Mouse (Mus musculus) splenic B cell, adult 2 months (primary cell): ENCODE results near the gene Thoc6.
A peak's percentile ranks its signal among the peaks of the same experiment; 100 is the strongest.

ENCODE experiments used
- DNase-seq: peaks from one replicate; pipeline ENCODE4 v3.0.0-alpha.2; 2011; ENCODE audit warnings: low read depth, low spot score
- H3K27me3 ChIP-seq: 2 replicates; pipeline ENCODE4 v1.6.1; 2012; ENCODE audit warnings: mild to moderate bottlenecking, low read length, moderate library complexity, mixed read lengths; ENCODE audit not compliant: control insufficient read depth, poor library complexity, insufficient read depth, severe bottlenecking
- H3K36me3 ChIP-seq: 2 replicates; pipeline ENCODE4 v1.6.1; 2012; ENCODE audit warnings: mild to moderate bottlenecking, low read length, moderate library complexity, mixed read lengths; ENCODE audit not compliant: control insufficient read depth, poor library complexity, insufficient read depth, severe bottlenecking

Thoc6 gene

DNA sequence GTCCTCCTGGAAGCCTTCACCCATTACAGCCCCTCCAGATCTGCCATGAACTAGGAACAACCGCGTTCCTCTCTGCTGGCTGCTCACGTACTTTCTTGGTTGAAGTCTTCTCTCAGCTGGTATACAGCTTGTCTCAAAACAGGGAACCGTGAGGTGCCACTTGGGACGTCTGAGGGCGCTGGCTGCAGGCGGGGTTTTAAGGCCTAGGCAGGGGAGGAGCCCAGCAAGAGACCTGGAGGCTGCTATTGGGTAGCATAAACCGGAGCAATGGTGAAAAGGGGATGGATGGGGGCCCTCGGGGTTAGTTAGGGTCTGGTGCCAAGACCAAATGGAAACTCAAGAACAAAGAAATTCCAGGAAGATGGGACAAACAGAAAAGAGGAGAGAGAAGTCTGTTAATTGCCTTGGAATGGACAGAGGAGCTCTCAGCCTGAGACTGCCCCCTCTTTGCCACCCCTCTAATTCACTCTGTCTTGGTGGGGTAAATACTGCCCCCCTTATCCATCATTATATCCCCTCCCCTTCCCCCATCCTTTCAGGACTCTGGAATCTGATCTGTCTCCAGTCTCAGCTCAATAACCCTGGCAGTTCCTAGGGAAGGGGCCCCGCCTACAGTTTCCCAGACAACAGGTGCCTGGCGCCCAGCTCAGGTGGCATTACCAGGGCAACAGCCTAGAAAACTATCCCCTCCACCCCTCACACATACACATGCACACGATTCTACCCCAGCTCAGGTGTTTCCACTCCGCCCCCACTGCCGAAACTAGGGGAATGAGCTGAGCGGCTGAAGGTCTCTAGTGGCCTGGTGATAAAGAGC lies 10.4 kb upstream of the Thoc6 start, which contains the start of gene Cldn9:
TSS of gene Cldn9 (minus strand) at position 171 of the 817 bp plus-strand sequence.
- Histone ChIP-seq H3K27me3 (peaks cover 5% of the 10 kb centered on the region; the same call in 1 of the 2 replicates), H3K36me3 (no peaks in the 10 kb centered on the region)
- no peak for DNase-seq

GRCm38 (mm10) chr17:23683226-23683625 lies 9.5 kb upstream of the Thoc6 start:
- Histone ChIP-seq H3K27me3 (peaks cover 5% of the 10 kb centered on the region; the same call in 1 of the 2 replicates), H3K36me3 (no peaks in the 10 kb centered on the region)
- DNase-seq, result no peak

- peaks cover 5% of the 10 kb centered on the region; the same call in 1 of the 2 replicates for H3K27me3 ChIP-seq
Measured at GRCm38 (mm10) chr17:23682530-23682929, 8.8 kb upstream of the Thoc6 start.

GRCm38 (mm10) chr17:23682092-23682491 lies 8.4 kb upstream of the Thoc6 start:
- peaks cover 5% of the 10 kb centered on the region; the same call in 1 of the 2 replicates for H3K27me3 ChIP-seq
- no peaks in the 10 kb centered on the region for H3K36me3 ChIP-seq
- no peak for DNase-seq

More at GRCm38 (mm10) chr17:23682530-23682929, 8.8 kb upstream of the Thoc6 start:
- no peak for DNase-seq
- no peaks in the 10 kb centered on the region for H3K36me3 ChIP-seq

DNA sequence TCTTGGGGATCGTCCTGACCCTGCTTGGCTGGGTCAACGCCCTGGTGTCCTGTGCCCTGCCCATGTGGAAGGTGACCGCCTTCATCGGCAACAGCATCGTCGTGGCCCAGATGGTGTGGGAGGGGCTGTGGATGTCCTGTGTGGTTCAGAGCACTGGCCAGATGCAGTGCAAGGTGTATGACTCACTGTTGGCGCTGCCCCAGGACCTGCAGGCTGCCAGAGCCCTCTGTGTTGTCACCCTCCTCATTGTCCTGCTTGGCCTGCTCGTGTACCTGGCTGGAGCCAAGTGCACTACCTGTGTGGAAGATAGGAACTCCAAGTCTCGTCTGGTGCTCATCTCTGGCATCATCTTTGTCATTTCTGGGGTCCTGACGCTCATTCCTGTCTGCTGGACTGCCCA lies 7.4 kb upstream of the Thoc6 start:
- no peak for DNase-seq
- Histone ChIP-seq H3K27me3 (peaks cover 5% of the 10 kb centered on the region; the same call in 1 of the 2 replicates), H3K36me3 (no peaks in the 10 kb centered on the region)

- DNase-seq, result no peak
- no peaks in the 10 kb centered on the region for H3K36me3 ChIP-seq
Measured at GRCm38 (mm10) chr17:23680336-23680735, 6.7 kb upstream of the Thoc6 start.

DNA sequence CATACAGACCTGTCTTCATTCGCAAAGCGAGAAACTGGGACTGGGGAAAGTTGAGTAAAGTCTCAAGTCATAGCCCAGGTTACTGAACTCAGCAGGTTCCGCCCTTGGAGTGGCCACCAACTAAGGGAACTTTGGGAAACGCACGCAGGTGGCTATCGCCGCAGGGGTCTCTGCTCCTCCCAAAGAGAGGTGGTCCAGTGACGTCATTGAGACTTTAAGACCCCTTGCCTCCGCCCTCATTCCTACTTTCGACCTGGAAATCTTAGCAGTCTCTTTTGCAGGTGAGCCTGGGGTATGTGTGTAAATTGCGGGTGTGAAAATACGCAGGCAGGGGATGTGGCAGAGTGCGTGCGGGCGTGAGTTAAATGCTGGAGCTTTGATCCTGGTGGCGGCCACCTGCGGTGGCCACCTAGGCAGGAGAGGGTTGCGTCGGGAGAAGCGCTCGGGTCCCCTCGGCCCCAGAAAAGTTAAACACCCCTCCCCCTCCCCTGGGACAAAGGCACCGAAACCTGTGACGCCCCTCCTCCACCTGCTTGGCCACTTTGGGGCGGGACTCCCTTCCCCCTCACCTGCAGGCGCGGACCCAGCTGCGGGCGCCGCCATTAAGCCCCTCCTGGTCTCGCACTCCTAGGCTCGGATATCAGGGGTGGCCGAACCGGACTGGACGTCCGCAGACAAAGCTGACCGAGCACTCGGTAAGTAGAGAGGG lies 5.6 kb upstream of the Thoc6 start, which contains the start of gene Cldn6:
TSS of gene Cldn6 (plus strand) at position 123 of the 709 bp plus-strand sequence.
- H3K27me3 ChIP-seq, result peaks cover 5% of the 10 kb centered on the region; the same call in 1 of the 2 replicates
- no peak for DNase-seq
- no peaks in the 10 kb centered on the region for H3K36me3 ChIP-seq

More at GRCm38 (mm10) chr17:23680336-23680735, 6.7 kb upstream of the Thoc6 start:
- peaks cover 5% of the 10 kb centered on the region; the same call in 1 of the 2 replicates for H3K27me3 ChIP-seq

DNA sequence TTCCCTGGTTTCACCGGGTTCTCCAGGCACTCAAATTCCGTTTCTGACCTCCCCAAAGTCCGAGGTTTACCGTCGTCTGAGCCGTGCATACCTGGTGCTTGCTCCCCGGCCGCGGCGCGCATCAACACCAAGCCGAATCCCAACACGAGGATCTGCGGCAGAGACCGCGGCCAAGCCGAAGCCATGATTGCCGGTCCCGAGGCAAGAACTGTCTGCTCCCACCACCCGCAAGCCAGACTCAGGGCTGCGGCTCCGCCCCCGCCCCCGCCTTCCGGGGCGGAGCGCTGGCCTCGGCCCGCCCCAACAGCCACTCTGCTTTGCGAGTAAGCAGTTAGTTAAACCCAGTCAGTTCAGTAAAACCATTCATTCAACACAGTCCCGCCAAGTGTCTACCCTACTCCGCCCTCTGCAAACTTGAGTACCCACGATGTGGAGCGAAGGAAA lies 3.6 kb upstream of the Thoc6 start, which contains the start of gene Tnfrsf12a:
TSS of gene Tnfrsf12a (minus strand) at position 233 of the 444 bp plus-strand sequence.
- 0 out of 2 replicates have a peak, but pooled peaks cover 3% of the 10 kb centered on the region for H3K27me3 ChIP-seq
- H3K36me3 ChIP-seq, result no peaks in the 10 kb centered on the region
- DNase-seq, result peak; percentile 90

- H3K27me3 ChIP-seq, result 0 out of 2 replicates have a peak, but pooled peaks cover 3% of the 10 kb centered on the region
- no peaks in the 10 kb centered on the region for H3K36me3 ChIP-seq
- peak; percentile 42 for DNase-seq
Measured at GRCm38 (mm10) chr17:23676473-23677031, 2.9 kb upstream of the Thoc6 start.

- Histone ChIP-seq H3K27me3 (0 out of 2 replicates have a peak, but pooled peaks cover 3% of the 10 kb centered on the region), H3K36me3 (no peaks in the 10 kb centered on the region)
- DNase-seq, result peak; percentile 57
Measured at GRCm38 (mm10) chr17:23675564-23676281, 2.0 kb upstream of the Thoc6 start.

- H3K36me3 ChIP-seq, result no peaks in the 10 kb centered on the region
- no peaks in the 10 kb centered on the region for H3K27me3 ChIP-seq
- no peak for DNase-seq
Measured at GRCm38 (mm10) chr17:23675127-23675526, 1.4 kb upstream of the Thoc6 start.

- no peaks in the 10 kb centered on the region for H3K27me3 ChIP-seq
- DNase-seq, result no peak
- H3K36me3 ChIP-seq, result no peaks in the 10 kb centered on the region
Measured at GRCm38 (mm10) chr17:23674271-23674952, 730 bp upstream of the Thoc6 start.

DNA sequence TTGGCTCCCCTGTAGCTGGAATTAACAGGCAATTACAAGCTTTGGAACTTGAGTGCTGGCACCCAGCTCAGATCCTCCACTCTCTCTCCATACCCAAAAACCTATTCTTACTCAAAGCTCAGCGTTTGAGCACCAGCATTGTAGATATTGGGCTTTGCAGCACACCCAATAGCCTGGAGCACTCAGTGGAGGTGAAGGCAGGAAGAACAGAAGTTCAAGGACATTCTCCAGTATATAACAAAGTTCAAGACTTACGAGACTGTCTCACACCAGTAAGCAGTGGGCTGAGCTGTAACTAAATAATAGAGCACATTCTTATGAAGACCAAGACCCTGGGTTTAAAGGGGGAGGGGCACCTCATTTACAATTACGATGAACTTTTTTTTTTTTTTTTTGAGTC lies 921 bp downstream of the Thoc6 start:
- peaks cover 1% of the 10 kb centered on the region; the same call in 1 of the 2 replicates for H3K36me3 ChIP-seq
- DNase-seq, result no peak

More for the DNA sequence above, 921 bp downstream of the Thoc6 start:
- no peaks in the 10 kb centered on the region for H3K27me3 ChIP-seq
